Mouse (Mus musculus) thymus, adult 18-20 months (tissue): Measurements from ENCODE around the gene Gstm3.
"Not testable (repeated sequence)": the region's sequence is repeated elsewhere in the genome, so short reads cannot be mapped to it uniquely, and the experiment has no call there.

Experiments used
- DNase-seq, 2 experiments: peaks; one replicate each; pipeline ENCODE4 v3.0.0; 2022; ENCODE audit warnings: mixed read lengths in 2 of 2

Gene Gstm3

DNA sequence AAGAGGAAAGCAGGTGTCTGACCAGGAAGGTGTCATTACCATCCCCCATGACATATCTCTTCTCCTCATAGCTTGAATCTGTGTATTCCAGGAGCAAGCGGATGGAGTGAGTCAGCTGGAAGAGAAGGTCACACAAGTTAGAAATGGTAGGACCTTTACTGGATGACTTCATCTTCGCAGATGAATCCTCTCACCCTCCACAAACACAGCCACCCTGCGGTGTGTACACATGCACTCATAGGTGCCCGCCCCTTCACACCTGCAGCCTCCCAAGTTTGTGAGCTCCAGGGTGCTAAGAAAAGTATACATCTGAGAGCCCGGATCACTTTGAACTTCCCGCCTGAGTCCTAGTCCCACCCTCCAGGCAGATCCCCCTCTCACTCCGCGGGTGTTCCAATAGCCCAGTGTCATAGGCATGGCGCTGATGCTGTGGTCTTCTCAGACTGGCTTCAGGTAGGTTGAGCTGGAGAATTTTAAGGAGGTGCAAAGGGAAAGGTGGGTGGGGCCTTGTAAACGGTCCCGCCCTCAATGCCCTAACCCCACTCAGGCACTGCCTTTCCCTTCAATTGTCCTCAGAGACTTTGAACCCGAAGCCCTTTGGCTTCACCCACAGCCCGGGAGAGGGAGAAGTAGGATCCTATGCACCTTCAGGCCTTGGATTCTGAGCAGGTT is at the start of gene Gstm3:
Gene Gstm3 (minus strand): TSS at position 560 of the 672 bp plus-strand sequence.
- DNase-seq = no peak

DNA sequence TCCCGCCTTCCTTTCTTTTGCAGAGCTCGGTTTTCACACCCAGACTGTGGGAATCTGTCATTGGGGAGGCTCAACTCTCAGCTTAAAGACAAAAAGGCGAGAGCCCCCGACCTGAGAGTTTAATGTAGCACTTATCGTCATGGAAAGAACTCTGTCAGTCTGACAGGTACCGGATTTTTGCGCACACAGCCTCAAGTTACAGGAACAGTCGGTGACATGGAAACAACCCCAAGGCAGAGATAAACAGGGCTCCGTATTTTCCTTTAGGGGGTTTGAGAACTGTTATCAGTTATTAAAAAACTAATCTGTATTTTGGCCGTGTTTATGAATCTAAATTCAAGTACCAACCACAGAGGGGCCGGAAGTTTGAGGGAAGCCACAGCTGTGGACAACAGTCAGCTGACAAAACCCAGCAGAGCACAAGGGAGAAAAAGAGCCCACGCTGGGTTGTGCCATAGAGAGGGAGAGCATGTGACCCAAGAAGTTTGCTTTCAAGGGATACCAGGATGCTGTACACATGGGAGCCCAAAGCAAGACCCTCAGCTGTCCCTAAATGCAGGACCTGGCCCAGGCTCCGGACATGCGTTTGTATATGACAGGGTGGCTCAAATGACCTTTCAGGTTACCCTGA is 49.2 kb upstream of the Gstm3 start:
- DNase-seq = peak in 1 of 2 experiments; percentile 15

DNA sequence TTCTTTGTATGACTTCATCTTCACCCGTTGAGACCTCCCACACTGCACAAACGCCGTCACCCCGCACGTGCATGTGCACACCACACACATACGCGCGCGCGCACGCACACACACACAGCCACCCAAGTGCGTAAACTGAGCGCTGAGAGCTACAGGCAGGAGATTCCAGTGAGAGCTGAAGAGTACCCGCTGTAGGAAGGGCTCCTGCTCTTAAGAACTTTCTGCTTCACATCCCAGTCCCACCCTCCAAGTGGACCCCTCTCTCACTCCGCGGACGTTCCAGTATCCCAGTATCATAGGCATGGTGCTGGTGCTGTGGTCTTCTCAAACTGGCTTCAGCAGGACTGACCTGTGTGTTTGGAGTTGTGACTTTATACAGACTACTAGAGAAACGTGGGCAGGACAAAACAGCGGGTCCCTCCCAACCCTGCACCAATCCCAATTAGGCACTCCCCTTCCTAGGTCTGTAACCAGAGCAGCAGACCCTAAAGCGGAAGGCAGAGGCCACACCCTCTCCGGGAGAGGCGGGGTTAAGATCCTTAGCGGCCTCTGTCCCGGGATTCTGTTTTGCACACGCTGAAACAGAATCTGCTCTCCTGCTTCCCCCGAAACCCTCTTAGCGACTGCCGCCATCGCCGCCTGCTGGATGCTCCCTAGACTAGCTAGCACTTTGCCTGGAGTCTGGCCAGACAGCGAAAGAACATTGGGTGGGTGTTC is 48.5 kb upstream of the Gstm3 start, which contains the start of gene Gstm1:
Gene Gstm1 (minus strand): TSS at position 501 of the 717 bp plus-strand sequence.
- peak; percentile 80 to 83 for DNase-seq

DNA sequence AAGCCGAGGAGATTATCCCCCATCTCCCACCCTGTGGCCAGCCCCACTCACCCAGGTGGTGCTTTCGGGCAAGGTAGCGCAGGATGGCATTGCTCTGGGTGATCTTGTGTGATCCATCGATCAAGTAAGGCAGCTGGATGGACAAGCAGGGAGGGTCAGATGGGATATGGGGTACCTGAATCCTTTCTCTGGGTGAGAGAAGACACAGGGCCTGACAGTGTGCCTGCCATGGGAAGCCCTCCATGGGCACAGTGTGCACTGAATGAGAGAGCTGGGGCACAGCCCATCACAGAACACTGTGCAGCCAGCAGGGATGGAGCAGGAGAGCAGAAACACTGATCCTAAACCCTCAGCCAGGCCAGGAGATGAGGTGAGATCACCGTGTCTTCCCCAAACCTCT is 47.4 kb upstream of the Gstm3 start:
- not testable (repeated sequence) for DNase-seq

DNA sequence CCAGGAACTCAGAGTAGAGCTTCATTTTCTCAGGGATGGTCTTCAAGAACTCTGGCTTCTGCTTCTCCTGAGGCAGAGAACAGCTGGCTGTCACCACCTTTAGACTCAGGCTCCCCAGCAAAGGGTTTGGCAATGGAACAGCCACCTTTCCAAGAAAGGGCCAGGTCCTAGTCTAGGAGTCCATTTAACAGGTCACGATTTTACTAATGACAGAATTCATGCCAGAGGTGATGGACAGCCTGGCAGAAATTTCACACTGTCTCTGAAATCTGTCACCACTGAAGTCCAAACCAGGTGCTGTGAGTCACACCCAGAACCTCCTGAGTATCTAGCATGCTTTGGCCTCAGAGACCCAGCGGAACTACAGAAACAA is 45.9 kb upstream of the Gstm3 start:
- no peak for DNase-seq

DNA sequence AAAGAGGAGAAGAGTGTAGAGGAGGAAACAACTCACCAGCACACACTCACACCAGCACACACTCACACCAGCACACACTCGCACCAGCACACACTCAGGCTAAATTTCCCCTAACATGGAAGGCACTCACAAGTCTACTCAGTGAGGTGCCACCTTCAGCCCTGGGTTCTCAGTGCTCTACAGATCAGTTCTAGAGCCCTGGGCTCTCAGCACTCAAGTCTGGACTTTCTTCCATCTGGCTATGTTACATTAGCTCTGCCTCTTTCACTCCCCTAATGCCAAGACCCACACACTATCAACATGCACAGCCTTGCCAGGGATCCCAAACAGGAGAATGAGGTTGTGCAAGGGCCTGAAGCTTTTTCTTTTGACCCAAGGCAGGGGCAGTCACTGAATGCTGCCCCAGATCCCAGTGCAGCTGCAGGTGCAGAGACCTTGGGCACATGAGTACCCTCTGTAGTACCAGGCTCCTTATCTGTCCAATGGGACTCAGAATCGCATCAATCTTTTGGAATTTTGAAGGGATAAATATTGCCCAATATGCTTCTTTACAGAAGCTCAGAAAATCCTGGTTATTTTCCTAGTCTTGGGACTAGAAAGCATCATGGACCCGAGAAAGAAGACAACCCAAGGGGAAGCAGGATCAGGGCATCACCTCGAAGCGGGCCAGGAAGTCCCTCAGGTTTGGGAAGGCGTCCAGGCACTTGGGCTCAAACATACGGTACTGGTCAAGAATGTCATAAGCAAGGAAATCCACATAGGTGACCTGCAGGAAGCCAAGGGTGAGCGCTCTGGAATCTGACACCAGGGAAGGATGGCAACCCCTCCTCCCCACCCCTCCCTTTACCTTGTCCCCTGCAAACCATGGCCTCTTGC is 45.3 kb upstream of the Gstm3 start:
- no peak for DNase-seq

GRCm38 (mm10) chr3:108013331-108013871 is 44.3 kb upstream of the Gstm3 start:
- DNase-seq = no peak

DNA sequence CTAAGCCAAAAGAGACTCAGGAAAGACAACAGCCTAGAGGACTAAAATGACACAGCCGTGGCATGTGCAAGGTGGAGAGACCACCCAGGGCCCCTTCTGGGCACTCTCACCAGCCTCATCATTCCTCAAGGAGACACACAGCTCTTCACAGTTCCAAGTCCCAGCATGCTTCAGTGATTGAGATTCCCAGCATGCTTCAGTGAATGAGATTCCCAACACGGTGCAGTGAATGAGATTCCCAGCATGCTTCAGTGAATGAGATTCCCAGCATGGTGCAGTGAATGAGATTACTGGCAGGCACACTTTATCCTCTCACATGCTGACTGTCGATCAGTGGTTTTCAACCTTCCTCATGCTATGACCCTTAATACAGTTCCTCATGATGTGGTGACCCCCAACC is 42.5 kb upstream of the Gstm3 start:
- DNase-seq = no peak

- no peak for DNase-seq
These were observed 41.2 kb upstream of the Gstm3 start for GRCm38 (mm10) chr3:108010286-108010685.

GRCm38 (mm10) chr3:108002021-108002420 is 32.9 kb upstream of the Gstm3 start:
- DNase-seq = no peak

DNA sequence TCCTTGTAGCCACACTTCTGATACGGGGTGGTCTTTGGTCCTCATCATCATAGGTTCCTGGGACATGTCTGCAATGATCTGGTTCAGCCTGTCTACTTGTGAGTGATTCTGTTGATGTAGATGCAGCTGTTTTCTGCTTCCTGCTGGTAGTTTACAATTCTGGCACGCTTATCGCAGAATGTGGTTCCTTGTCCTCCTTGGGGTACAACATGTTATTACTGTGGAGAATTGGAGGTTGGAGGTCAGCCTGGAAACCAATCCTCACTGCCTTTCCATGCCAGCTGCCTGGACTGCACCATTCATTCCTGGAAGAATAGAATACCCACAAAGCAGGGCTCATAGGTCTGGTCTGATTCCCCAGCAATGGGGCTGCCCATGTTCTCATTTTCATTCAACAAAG is 30.4 kb upstream of the Gstm3 start:
- no peak for DNase-seq

DNA sequence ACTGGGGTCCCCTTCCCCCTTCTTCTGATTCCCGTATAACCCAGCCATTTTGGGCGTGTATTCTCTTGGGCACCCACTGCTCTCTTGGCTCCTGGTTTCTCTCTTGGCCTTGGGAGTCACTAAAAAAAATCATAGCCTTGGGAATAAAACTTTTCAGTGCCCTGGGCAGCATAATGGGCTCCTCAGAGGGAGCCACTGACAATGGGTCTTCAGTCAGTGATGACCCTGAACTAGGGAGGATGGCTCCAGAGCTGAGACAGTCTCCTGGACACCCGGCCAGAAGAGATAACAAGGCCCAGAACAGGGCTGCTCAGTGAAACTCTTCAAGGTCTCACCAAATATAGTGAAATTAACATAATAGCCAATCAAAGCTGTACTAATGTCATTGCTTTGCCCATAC is 29.5 kb upstream of the Gstm3 start:
- DNase-seq = no peak

GRCm38 (mm10) chr3:107996576-107996975 is 27.5 kb upstream of the Gstm3 start:
- no peak for DNase-seq

GRCm38 (mm10) chr3:107995974-107996373 is 26.9 kb upstream of the Gstm3 start:
- DNase-seq = not testable (repeated sequence)

GRCm38 (mm10) chr3:107986041-107986562 is 17.0 kb upstream of the Gstm3 start, which contains the start of gene Gstm2:
Gene Gstm2, minus strand, starts transcription at chr3:107986453.
- no peak for DNase-seq

- not testable (repeated sequence) for DNase-seq
These were observed 16.1 kb upstream of the Gstm3 start for GRCm38 (mm10) chr3:107985141-107985540.

DNA sequence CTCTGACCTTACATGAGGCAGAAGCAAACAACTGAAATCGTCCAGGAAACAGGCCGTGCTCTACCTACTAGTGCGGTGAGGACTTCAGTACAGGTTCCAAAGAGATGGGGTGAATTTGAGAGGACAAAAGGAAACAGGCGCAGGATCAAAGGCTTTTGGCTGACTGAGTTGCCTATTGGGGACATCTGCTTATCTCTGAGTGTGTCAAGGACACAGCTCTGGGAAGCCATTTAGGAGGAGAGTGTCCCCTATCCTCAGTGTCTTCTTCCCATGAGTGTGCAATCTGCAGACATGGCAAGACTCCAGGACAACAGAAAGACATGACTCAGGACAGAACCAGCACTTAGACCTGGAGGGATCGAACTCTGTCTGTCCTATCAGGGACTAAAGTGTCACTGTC is 15.4 kb upstream of the Gstm3 start:
- no peak for DNase-seq

DNA sequence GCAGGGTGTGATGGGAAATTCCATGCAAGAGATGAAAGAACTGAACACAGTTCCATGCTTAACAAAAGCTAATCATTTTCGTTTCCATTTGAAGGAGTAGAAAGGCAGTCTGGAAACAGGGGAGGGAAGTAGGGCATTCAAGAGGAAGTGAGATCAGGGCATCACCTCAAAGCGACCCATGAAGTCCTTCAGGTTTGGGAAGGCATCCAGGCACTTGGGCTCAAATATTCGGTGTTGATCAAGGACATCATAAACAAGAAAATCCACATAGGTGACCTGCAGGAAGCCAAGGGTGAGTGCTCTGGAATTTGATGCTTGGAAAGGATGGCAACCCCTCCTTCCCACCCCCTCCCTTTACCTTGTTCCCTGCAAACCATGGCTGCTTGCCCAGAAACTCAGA is 14.7 kb upstream of the Gstm3 start:
- DNase-seq = no peak

GRCm38 (mm10) chr3:107982726-107983125 is 13.6 kb upstream of the Gstm3 start:
- DNase-seq = no peak

GRCm38 (mm10) chr3:107981261-107981660 is 12.2 kb upstream of the Gstm3 start:
- DNase-seq = no peak

GRCm38 (mm10) chr3:107977691-107978090 is 8.6 kb upstream of the Gstm3 start:
- DNase-seq = no peak

DNA sequence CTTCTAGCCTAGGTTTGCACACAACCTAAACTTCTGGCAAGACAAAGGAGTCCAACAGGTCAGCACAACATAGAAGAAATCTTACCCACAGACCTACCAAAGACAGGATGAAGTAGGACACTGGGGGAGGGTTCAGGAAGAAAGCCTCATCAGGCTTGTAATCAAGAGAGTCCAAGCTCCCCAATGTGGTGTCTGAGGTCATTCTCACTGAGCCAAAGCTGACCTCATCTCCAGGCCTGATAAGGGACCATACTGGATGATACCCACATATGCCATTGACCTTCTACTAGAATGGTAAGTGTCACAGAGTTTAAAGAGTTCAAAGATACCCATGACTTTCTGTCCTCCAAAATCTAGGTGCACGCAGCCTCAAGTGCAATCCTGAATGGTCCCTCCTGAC is 5.2 kb upstream of the Gstm3 start:
- no peak for DNase-seq
